ENCODE assay signal across 8 mouse cellular contexts in the genomic region with DNA sequence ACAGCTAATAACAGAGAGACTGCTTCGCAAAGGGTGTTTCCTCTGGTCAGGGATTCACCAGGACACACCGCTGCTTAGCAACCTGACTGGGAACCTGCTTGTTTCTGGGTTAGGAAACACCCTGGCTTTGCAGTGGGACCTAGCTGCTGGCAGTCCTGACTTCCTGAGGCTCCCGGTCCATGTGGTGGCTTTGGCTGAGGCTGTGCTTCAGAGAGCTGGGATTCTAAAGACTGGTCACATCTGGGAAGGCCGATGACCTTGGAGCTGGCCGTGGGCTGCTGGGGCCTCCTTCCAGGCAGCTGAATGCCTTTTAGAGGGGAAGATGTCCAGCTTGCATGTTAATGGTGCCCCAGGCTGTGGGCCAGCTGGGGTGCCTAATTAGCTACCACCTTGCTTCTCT.
DNase-seq lines count a peak whose midpoint lies in the region; ATAC-seq and TF ChIP-seq lines count a peak whose summit lies in the region.

No protein-coding gene starts in this region.

- peak overlapping the region; percentile 51; the same call in 1 of the 2 replicates for H3K4me2 ChIP-seq in limb, embryonic 15.5 days
- H3K4me2 ChIP-seq in forebrain, embryonic 16.5 days (ENCODE audit: low read length), result no peak overlapping the region

- peaks cover 80% of the 10 kb centered on the region for H3K4me1 ChIP-seq in embryonic facial prominence, embryonic 10.5 days
- peaks cover 52% of the 10 kb centered on the region for H3K4me1 ChIP-seq in limb, embryonic 15.5 days
- peaks cover 28% of the 10 kb centered on the region for H3K4me1 ChIP-seq in forebrain, embryonic 16.5 days (replicated peaks; ENCODE audit: control insufficient read depth, insufficient read depth, low read length)

- no peaks in the 10 kb centered on the region for H3K9me3 ChIP-seq in embryonic facial prominence, embryonic 10.5 days
- H3K9me3 ChIP-seq in limb, embryonic 15.5 days, result no peaks in the 10 kb centered on the region
- H3K9me3 ChIP-seq in forebrain, embryonic 16.5 days (ENCODE audit: control insufficient read depth, low read length), result no peaks in the 10 kb centered on the region

- H3K27me3 ChIP-seq in embryonic facial prominence, embryonic 10.5 days (replicated peaks; ENCODE audit: low read depth, poor library complexity, severe bottlenecking), result peaks cover 70% of the 10 kb centered on the region
- no peaks in the 10 kb centered on the region for H3K27me3 ChIP-seq in limb, embryonic 15.5 days
- no peaks in the 10 kb centered on the region; the same call in 1 of the 2 replicates for H3K27me3 ChIP-seq in forebrain, embryonic 16.5 days (replicated peaks; ENCODE audit: control insufficient read depth, insufficient read depth, low read length)

- H3K36me3 ChIP-seq in embryonic facial prominence, embryonic 10.5 days (replicated peaks), result no peaks in the 10 kb centered on the region
- no peaks in the 10 kb centered on the region for H3K36me3 ChIP-seq in limb, embryonic 15.5 days
- H3K36me3 ChIP-seq in forebrain, embryonic 16.5 days (ENCODE audit: control insufficient read depth, insufficient read depth), result no peaks in the 10 kb centered on the region

- H3K27ac ChIP-seq in gastrocnemius, adult 2 months, result no peak overlapping the region
- peak overlapping the region; percentile 41; the same call in 1 of the 2 replicates for H3K27ac ChIP-seq in embryonic facial prominence, embryonic 10.5 days (replicated peaks)
- H3K27ac ChIP-seq in limb, embryonic 15.5 days, result peak overlapping the region; percentile 39; the same call in 1 of the 2 replicates
- H3K27ac ChIP-seq in forebrain, embryonic 16.5 days (ENCODE audit: low read length), result no peak overlapping the region

- H3K4me3 ChIP-seq in gastrocnemius, adult 2 months, result no peak overlapping the region
- peak overlapping the region; percentile 61 for H3K4me3 ChIP-seq in embryonic facial prominence, embryonic 10.5 days
- peak overlapping the region; percentile 39 for H3K4me3 ChIP-seq in limb, embryonic 15.5 days
- no peak overlapping the region for H3K4me3 ChIP-seq in forebrain, embryonic 16.5 days (replicated peaks; ENCODE audit: low read length)

- intact Hi-C loops in gastrocnemius, adult 2 months (cut with DNase I), result no loop called here
- intact Hi-C loops in heart, postnatal 25 days (cut with DNase I), result loop anchor here (2.0 kb wide), 1 partner anchor 15 kb away; no protein-coding TSS in a partner anchor

- ATAC-seq in limb, embryonic 15.5 days (ENCODE audit: insufficient number of reproducible peaks, low FRiP score, low TSS enrichment, low read depth), result no peak
- ATAC-seq in granulocyte monocyte progenitor cell, adult 5-6 weeks (replicated peaks; ENCODE audit: poor library complexity, severe bottlenecking), result no peak
- ATAC-seq in forebrain, embryonic 16.5 days, result no peak

- DNase-seq in gastrocnemius, adult 2 months, result peak; percentile 38
- no peak for DNase-seq in gastrocnemius, postnatal 25 days
- no peak for DNase-seq in embryonic facial prominence, embryonic 10.5 days (ENCODE audit: low spot score)
- peak; percentile 8 for DNase-seq in heart, postnatal 25 days (ENCODE audit: low spot score)
- no peak for DNase-seq in thymus, postnatal 25 days

- WGBS in embryonic facial prominence, embryonic 10.5 days, result 18% methylated on average over 5 of the region's 5 CpGs
- 30% methylated on average over 5 of the region's 5 CpGs for WGBS in limb, embryonic 15.5 days
- WGBS in forebrain, embryonic 16.5 days, result 32% methylated on average over 5 of the region's 5 CpGs

- no peak overlapping the region for H3K9ac ChIP-seq in limb, embryonic 15.5 days
- H3K9ac ChIP-seq in forebrain, embryonic 16.5 days (replicated peaks; ENCODE audit: low read depth, low read length), result no peak overlapping the region

- TF ChIP-seq CTCF in gastrocnemius, adult 2 months (IDR thresholded peaks at IDR 0.05), result no peak

Comparison
In these comparisons a context has a peak if more than half of its experiments do, and no peak if none do; other contexts are left out.
1. DNase-seq: peak in gastrocnemius, adult 2 months (single experiment) and heart, postnatal 25 days (single experiment); none in gastrocnemius, postnatal 25 days (single experiment), embryonic facial prominence, embryonic 10.5 days (single experiment) and thymus, postnatal 25 days (single experiment).
2. H3K27ac ChIP-seq: peak in embryonic facial prominence, embryonic 10.5 days (single experiment) and limb, embryonic 15.5 days (single experiment); none in gastrocnemius, adult 2 months (single experiment) and forebrain, embryonic 16.5 days (single experiment).
3. H3K4me3 ChIP-seq: peak in embryonic facial prominence, embryonic 10.5 days (single experiment) and limb, embryonic 15.5 days (single experiment); none in gastrocnemius, adult 2 months (single experiment) and forebrain, embryonic 16.5 days (single experiment).